Mouse (Mus musculus) CD4-positive helper T cell, adult 2 months (primary cell): Measurements from ENCODE around the gene Ganab.
"Not testable (repeated sequence)": the region's sequence is repeated elsewhere in the genome, so short reads cannot be mapped to it uniquely, and the experiment has no call there.

Source experiments
- DNase-seq: peaks from one replicate; pipeline ENCODE4 v3.0.0-alpha.2; 2012; ENCODE audit warnings: low read depth, missing footprints, low spot score

The Ganab gene

GRCm38 (mm10) chr19:8888511-8889385, 9.1 kb upstream of the Ganab start, which contains the start of the genes 1810009A15Rik and Gm49416:
Gene 1810009A15Rik, plus strand, starts transcription at chr19:8888853.
Gene Gm49416, plus strand, starts transcription at chr19:8888926.
- peak; percentile 96 for DNase-seq

- DNase-seq, result peak; percentile 88
Observed at GRCm38 (mm10) chr19:8892829-8893766, 4.8 kb upstream of the Ganab start, which contains the start of gene Ints5. Gene Ints5, plus strand, starts transcription at chr19:8893005.

GRCm38 (mm10) chr19:8895397-8895960, 2.4 kb upstream of the Ganab start:
- DNase-seq, result no peak

- not testable (repeated sequence) for DNase-seq
Observed at GRCm38 (mm10) chr19:8896231-8896630, 1.6 kb upstream of the Ganab start.

- not testable (repeated sequence) for DNase-seq
Observed at GRCm38 (mm10) chr19:8897211-8897864, 533 bp upstream of the Ganab start.

GRCm38 (mm10) chr19:8898576-8898975, 705 bp downstream of the Ganab start:
- DNase-seq, result peak; percentile 38

GRCm38 (mm10) chr19:8899079-8899478, 1.2 kb downstream of the Ganab start:
- no peak for DNase-seq

- no peak for DNase-seq
Observed at GRCm38 (mm10) chr19:8903412-8903811, 5.5 kb downstream of the Ganab start.

GRCm38 (mm10) chr19:8908531-8908930, 10.7 kb downstream of the Ganab start:
- DNase-seq, result no peak

- DNase-seq, result no peak
Observed at GRCm38 (mm10) chr19:8911810-8912209, 13.9 kb downstream of the Ganab start.

- no peak for DNase-seq
Observed at GRCm38 (mm10) chr19:8914212-8914611, 16.3 kb downstream of the Ganab start.

GRCm38 (mm10) chr19:8919000-8919399, 21.1 kb downstream of the Ganab start:
- DNase-seq, result peak; percentile 47

GRCm38 (mm10) chr19:8919684-8920072, 21.8 kb downstream of the Ganab start:
- no peak for DNase-seq

GRCm38 (mm10) chr19:8920073-8920736, 22.3 kb downstream of the Ganab start, which contains the start of gene B3gat3:
Gene B3gat3, plus strand, starts transcription at chr19:8920374.
- peak; percentile 85 for DNase-seq

GRCm38 (mm10) chr19:8920836-8921291, 23.0 kb downstream of the Ganab start:
- DNase-seq, result peak; percentile 84

GRCm38 (mm10) chr19:8921741-8922140, 23.9 kb downstream of the Ganab start:
- peak; percentile 33 for DNase-seq

- peak; percentile 66 for DNase-seq
Observed at GRCm38 (mm10) chr19:8926766-8927165, 28.9 kb downstream of the Ganab start.

GRCm38 (mm10) chr19:8927891-8928525, 30.1 kb downstream of the Ganab start:
- DNase-seq, result no peak

- no peak for DNase-seq
Observed at GRCm38 (mm10) chr19:8928689-8929223, 30.9 kb downstream of the Ganab start.
